Mouse (Mus musculus) olfactory bulb, adult 2 months (tissue): ENCODE data around the gene Sycp2l. TPM values are rescaled to one million over a fixed set of nuclear protein-coding genes. Genes with fewer than 3 reads are reported as not detected.
"Not testable (repeated sequence)": the region's sequence is repeated elsewhere in the genome, so short reads cannot be mapped to it uniquely, and the experiment has no call there.

Experiments
- H3K27ac ChIP-seq: fragments of 200-500 bp; 2 replicates; pipeline ENCODE4 v1.5.1; 2012; ENCODE audit warnings: low read depth, low read length; ENCODE audit not compliant: insufficient read depth
- H3K4me1 ChIP-seq: fragments of 200-500 bp; 2 replicates; pipeline ENCODE4 v1.6.1; 2012; ENCODE audit warnings: low read length; ENCODE audit not compliant: control insufficient read depth, insufficient read depth
- H3K4me3 ChIP-seq: fragments of 200-500 bp; 2 replicates; pipeline ENCODE4 v1.5.1; 2012; ENCODE audit warnings: mild to moderate bottlenecking, low read depth, low read length, moderate library complexity; ENCODE audit not compliant: insufficient read depth
- CTCF ChIP-seq: fragments of 200-500 bp; IDR thresholded peaks from 2 replicates; pipeline ENCODE4 v1.5.1; 2012; ENCODE audit warnings: low read depth, mild to moderate bottlenecking, low read length, moderate library complexity; ENCODE audit not compliant: insufficient read depth
- POLR2A ChIP-seq: fragments of 200-500 bp; IDR thresholded peaks from 2 replicates; pipeline ENCODE4 v1.6.1; 2012; ENCODE audit warnings: mild to moderate bottlenecking, low read depth, low read length, moderate library complexity; ENCODE audit not compliant: insufficient read depth
- WGBS: fragments of 180-500 bp; shearing (Covaris S2); methylation state at CpG from one replicate; pipeline ENCODE4 v1.1.7; 2018; 5-methylcytosine and 5-hydroxymethylcytosine counted together
- polyA plus RNA-seq: library from polyadenylated mRNA; stranded (reverse); fragments of >200 nt; gene quantifications from 2 replicates; pipeline ENCODE4 v1.2.4, GENCODE M21; 2012; ENCODE audit warnings: low replicate concordance; ENCODE audit not compliant: missing spikeins, insufficient read depth, insufficient read length

Gene Sycp2l
- polyA plus RNA-seq, 1 experiment = not detected

DNA sequence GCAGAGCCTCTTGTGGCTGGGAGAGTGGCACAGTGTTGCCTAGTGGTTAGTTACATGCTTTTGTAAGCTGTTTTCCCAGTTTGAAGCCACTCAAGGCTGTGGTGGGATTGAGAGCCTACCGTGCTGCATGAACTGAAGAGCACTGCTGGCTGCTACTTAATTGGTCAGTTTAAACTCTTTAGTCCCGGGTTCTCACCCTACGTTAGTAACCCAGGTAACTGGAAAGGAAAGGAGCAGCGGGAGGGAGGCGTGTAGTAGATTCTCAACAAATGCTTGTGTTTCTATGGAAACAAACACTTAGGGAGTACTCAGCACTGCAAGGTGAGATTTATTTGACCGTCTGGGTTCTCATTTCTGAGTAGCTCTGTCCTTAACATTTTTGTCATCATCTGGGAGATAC lies 73.8 kb downstream of the Sycp2l start:
- H3K4me3 ChIP-seq = no peak overlapping the region
- WGBS = 77% methylated on average over 6 of the region's 6 CpGs
- TF ChIP-seq POLR2A (no peak), CTCF (no peak)
- H3K27ac ChIP-seq = no peak overlapping the region
- no peaks in the 10 kb centered on the region for H3K4me1 ChIP-seq

DNA sequence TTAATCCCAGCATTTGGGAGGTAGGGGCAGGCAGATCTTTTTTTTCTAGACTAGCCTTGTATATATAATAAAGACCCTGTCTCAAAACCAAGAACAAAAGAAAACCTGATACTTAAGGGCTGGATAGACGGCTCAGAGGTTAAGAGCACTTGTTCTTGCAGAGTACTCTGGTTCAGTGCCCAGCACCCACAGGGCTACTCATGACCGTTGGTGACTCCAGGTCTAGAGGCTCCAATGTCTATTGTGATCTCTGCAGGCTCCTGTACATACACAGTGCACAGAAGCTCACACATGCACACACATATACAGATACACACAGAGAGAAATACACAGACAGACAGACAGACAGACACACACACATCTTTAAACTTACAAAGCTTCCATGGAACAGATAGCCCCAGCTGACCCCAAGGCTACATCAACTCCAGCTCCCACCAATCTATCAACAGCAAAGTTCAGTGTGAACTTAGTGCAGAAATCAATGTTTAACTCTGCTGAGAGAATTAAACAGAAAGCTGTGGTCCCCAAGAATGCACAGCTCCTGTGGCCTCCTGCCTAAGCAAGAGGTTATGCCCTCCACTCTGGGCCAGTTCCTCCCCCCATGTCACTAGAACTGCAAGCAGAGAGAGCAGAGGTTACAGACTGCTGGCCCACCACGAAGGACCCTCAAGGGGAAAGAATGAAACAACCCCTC lies 81.7 kb downstream of the Sycp2l start:
- WGBS = 77% methylated on average over 3 of the region's 3 CpGs
- no peaks in the 10 kb centered on the region for H3K4me1 ChIP-seq
- no peak overlapping the region for H3K27ac ChIP-seq
- H3K4me3 ChIP-seq = no peak overlapping the region
- no peak for TF ChIP-seq POLR2A

DNA sequence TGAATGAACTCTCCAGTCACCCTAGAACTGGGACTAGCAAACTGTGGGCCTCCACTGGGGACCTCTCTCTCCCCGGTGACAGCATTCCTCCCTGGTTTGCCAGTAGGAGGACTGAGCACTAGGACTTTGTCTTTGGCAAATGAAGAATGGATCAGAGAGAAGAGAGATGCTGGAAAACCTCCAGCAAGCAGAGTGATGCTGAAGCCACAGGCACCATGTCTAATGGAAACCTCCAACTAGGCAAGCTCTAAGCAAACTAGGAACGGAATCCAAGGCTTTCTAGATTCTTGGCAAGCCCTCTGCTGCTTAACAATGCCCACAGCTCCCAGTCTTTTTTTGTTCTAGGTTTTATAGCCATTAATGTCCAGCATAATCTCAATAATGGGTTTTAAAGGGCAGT lies 86.8 kb downstream of the Sycp2l start:
- 62% methylated on average over 2 of the region's 2 CpGs for WGBS
- no peak for TF ChIP-seq CTCF
- no peak for TF ChIP-seq POLR2A
- Histone ChIP-seq H3K4me1 (no peaks in the 10 kb centered on the region), H3K4me3 (no peak overlapping the region), H3K27ac (no peak overlapping the region)

DNA sequence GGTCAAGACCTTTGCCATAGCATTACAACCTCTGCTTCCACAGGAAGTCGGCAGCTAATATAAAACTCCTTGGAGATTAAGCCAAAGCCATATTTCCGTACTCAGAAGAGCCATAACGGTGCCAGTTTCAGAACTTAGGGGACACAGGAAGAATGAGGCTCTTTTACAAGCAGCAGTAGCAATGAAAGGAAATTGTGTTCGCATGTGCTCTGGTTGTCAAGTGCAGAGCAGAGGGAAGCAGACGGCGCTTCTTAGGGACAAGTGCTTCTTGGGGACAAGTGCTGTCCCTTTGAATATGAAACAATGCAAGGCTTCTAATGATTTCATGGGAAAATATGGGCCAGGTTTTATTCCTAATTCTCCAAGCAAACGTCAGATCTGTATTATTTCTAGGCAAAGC lies 89.2 kb downstream of the Sycp2l start:
- no peak for TF ChIP-seq POLR2A
- TF ChIP-seq CTCF = no peak
- peaks cover 3% of the 10 kb centered on the region; the same call in 1 of the 2 replicates for H3K4me1 ChIP-seq
- 69% methylated on average over 7 of the region's 7 CpGs for WGBS
- no peak overlapping the region for H3K4me3 ChIP-seq
- H3K27ac ChIP-seq = no peak overlapping the region

DNA sequence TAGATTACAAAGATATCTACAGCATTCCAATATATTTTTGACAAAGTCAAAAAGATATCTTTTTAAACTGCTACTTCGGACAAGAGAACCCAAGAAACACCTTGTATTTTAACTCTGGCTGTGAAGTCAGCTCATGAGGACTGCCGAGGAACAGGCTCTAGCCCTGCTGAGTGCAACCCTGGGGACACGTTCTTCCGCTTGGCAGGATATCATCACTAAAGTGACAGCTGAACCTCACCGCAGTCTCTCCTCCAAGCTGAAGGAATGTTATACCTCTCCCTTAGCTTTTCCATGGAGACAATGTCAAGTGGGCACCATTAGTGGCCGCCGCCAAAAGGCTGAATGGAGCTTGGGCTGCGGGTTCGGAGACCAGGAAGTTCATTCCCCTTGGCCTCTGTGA lies 89.6 kb downstream of the Sycp2l start:
- TF ChIP-seq CTCF = no peak
- TF ChIP-seq POLR2A = no peak
- H3K27ac ChIP-seq = no peak overlapping the region
- no peak overlapping the region for H3K4me3 ChIP-seq
- 80% methylated on average over 9 of the region's 9 CpGs for WGBS
- peaks cover 3% of the 10 kb centered on the region; the same call in 1 of the 2 replicates for H3K4me1 ChIP-seq

DNA sequence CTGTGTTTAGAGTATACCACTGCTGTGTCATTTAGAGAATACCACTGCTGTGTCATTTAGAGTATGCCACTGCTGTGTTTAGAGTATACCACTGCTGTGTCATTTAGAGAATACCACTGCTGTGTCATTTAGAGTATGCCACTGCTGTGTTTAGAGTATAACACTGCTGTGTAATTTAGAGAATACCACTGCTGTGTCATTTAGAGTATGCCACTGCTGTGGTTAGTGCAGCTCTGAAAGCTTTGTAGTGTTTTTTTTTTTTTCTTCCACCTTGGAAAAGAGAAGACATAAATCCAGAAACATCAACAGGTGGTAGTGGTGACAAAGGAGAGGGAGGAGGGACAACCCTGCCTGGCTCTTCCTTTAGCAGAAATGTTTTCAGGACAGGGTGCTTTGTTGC lies 91.5 kb downstream of the Sycp2l start:
- not testable (repeated sequence) for H3K27ac ChIP-seq, H3K4me3 ChIP-seq, H3K4me1 ChIP-seq

DNA sequence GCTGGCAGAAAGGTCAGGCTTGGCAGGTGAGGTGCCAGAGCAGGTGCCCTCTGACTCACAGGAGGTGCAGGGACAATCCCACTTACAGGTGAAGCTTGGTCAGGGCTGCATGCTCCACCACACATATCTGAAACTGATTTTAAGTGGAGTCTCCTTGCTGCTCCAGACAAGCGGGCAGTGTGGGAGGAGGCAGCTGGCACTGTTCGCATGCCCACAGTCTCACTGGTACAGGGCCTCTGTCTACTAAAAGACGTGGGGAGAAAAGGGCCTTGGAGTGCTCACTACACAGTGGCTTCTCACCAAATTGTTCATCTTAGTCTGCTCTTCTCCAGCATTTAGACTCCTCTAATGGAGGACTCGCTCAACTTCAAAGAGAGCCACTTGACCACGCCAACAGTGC lies 92.1 kb downstream of the Sycp2l start:
- H3K27ac ChIP-seq = no peak overlapping the region

DNA sequence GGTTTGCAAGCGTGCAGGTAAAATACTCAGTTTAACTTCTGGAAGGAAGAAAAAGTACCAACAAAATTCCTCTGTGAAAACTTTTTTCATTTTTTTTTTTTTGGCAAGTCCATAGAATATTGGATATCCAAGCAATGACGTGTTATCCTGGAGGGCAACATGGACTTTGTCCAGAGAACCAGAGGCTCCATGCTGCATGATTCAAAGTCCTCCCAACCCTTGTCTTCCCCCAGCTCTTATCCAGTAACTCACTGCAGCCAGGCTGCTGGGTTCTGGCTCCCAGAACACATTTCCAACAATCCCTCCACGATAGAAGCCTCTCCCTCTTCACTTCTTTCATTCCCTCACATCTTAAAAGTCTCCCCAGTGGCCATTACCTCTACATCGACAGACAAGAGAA lies 97.2 kb downstream of the Sycp2l start:
- no peak overlapping the region for H3K27ac ChIP-seq
- TF ChIP-seq POLR2A (no peak), CTCF (no peak)

More for the DNA sequence above, 92.1 kb downstream of the Sycp2l start:
- Histone ChIP-seq H3K4me3 (no peak overlapping the region), H3K4me1 (peaks cover 3% of the 10 kb centered on the region; the same call in 1 of the 2 replicates)
- TF ChIP-seq POLR2A (no peak), CTCF (no peak)
- 72% methylated on average over 5 of the region's 5 CpGs for WGBS

DNA sequence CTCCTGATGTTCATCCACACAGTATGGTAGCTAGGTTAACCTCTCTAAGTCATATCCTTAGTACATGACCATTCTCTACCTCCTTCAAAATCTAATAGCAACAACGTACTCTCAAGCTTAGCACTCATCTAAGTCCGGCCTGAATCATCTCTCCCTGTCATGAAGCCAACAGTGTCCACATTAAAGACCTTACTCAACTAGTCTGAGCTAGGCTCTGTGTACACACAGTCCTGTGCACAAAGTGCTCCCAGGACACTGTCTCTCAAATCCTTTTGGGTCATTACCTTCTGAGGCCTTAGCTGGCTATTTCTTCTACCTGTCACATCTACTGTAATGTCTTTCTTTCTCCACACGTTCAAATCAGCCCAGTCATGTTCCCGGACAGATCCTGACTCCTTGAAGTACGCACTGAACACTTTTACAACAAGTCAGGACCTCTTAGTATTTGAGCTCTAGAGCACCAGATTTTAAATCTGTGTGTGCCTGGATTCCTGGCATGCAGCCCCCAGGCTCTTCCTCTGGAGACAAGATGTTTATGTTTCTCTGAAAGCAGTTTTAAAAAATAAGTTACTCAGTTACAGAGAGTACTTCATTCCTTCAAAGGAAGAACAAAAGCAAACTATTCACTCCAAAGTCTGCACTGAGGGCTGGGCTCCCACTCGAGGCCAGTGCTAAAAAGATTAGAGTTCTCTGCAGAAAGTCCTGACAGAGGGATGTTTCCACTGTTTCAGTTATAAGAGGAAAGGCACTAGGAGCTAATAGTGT lies 98.6 kb downstream of the Sycp2l start:
- TF ChIP-seq CTCF (no peak), POLR2A (no peak)
- 76% methylated on average over 6 of the region's 6 CpGs for WGBS
- H3K4me3 ChIP-seq = no peak overlapping the region
- no peak overlapping the region for H3K27ac ChIP-seq
- 0 out of 2 replicates have a peak, but pooled peaks cover 3% of the 10 kb centered on the region for H3K4me1 ChIP-seq

More for the DNA sequence above, 97.2 kb downstream of the Sycp2l start:
- Histone ChIP-seq H3K4me3 (no peak overlapping the region), H3K4me1 (0 out of 2 replicates have a peak, but pooled peaks cover 3% of the 10 kb centered on the region)
- 80% methylated on average over 4 of the region's 4 CpGs for WGBS
